Mouse (Mus musculus) bone marrow, adult 2 months (tissue): ENCODE measurements around the gene Wdr41. TPM values are rescaled to one million over a fixed set of nuclear protein-coding genes. Genes with fewer than 3 reads are reported as not detected.

Experiments
- H3K27ac ChIP-seq: fragments of 200-500 bp; 2 replicates; pipeline ENCODE4 v1.5.1; 2012; ENCODE audit warnings: low read depth, mild to moderate bottlenecking, control low read depth, inconsistent platforms, low read length; ENCODE audit not compliant: control insufficient read depth, poor library complexity, insufficient read depth
- H3K4me1 ChIP-seq: fragments of 200-500 bp; 2 replicates; pipeline ENCODE4 v1.6.1; 2011; ENCODE audit warnings: low read length; ENCODE audit not compliant: control insufficient read depth, insufficient read depth
- H3K4me3 ChIP-seq: fragments of 200-500 bp; replicated peaks from 2 replicates; pipeline ENCODE3; 2011; ENCODE audit warnings: mild to moderate bottlenecking, low read depth, low read length, control low read depth; ENCODE audit not compliant: control insufficient read depth
- CTCF ChIP-seq: fragments of 200-500 bp; IDR thresholded peaks from 2 replicates; pipeline ENCODE4 v1.5.1; 2011; ENCODE audit warnings: low read length, control low read depth; ENCODE audit not compliant: control insufficient read depth, insufficient read depth
- POLR2A ChIP-seq: fragments of 200-500 bp; IDR thresholded peaks from 2 replicates; pipeline ENCODE4 v1.6.1; 2011; ENCODE audit warnings: low read depth, mild to moderate bottlenecking, control low read depth, low read length, borderline replicate concordance; ENCODE audit not compliant: control insufficient read depth
- WGBS: fragments of 180-500 bp; shearing (Covaris S2); methylation state at CpG from one replicate; pipeline ENCODE4 v1.1.7; 2018; 5-methylcytosine and 5-hydroxymethylcytosine counted together
- polyA plus RNA-seq: library from polyadenylated mRNA; stranded (reverse); fragments of >200 nt; gene quantifications from 2 replicates; pipeline ENCODE4 v1.2.4, GENCODE M21; 2011; ENCODE audit warnings: low replicate concordance; ENCODE audit not compliant: missing spikeins, insufficient read depth, insufficient read length

Gene Wdr41
- polyA plus RNA-seq, 1 experiment = 9.2 TPM

- TF ChIP-seq POLR2A (no peak), CTCF (no peak)
- H3K4me3 ChIP-seq = no peak overlapping the region
- no peaks in the 10 kb centered on the region for H3K4me1 ChIP-seq
- WGBS = 0% methylated on average over 1 of the region's 1 CpGs
- H3K27ac ChIP-seq = no peak overlapping the region
Measured at GRCm38 (mm10) chr13:95044108-95044507, 68.0 kb downstream of the Wdr41 start.

DNA sequence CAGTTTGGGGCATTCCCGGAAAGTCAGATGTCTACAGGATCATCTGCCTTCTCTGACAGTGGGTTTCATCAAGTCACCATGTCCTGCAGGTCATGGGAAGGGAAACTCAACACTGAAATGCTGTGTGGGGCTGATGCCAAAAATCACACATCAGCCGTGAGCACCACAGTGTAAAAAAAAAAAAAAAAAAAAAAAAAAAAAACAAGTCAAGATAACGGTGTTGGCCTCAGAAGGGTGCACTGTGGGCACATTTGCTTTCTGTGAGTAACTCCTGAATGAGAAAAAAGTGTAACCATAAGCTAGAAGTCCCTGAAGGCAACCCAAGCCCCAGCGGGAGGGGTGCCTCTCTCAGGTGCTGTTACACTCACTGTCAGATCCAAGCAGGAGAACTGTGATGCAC lies 74.3 kb downstream of the Wdr41 start:
- H3K4me3 ChIP-seq = no peak overlapping the region
- TF ChIP-seq POLR2A (no peak), CTCF (no peak)
- no peaks in the 10 kb centered on the region for H3K4me1 ChIP-seq
- no peak overlapping the region for H3K27ac ChIP-seq
- 83% methylated on average over 4 of the region's 4 CpGs for WGBS

- 84% methylated on average over 3 of the region's 3 CpGs for WGBS
- Histone ChIP-seq H3K4me1 (no peaks in the 10 kb centered on the region), H3K27ac (no peak overlapping the region), H3K4me3 (no peak overlapping the region)
- no peak for TF ChIP-seq POLR2A
- TF ChIP-seq CTCF = no peak
Measured at GRCm38 (mm10) chr13:95052421-95052820, 76.3 kb downstream of the Wdr41 start.

GRCm38 (mm10) chr13:95055742-95056388 lies 79.7 kb downstream of the Wdr41 start:
- 59% methylated on average over 1 of the region's 1 CpGs for WGBS
- H3K4me1 ChIP-seq = no peaks in the 10 kb centered on the region
- TF ChIP-seq POLR2A = no peak
- no peak for TF ChIP-seq CTCF
- no peak overlapping the region for H3K4me3 ChIP-seq
- no peak overlapping the region for H3K27ac ChIP-seq

DNA sequence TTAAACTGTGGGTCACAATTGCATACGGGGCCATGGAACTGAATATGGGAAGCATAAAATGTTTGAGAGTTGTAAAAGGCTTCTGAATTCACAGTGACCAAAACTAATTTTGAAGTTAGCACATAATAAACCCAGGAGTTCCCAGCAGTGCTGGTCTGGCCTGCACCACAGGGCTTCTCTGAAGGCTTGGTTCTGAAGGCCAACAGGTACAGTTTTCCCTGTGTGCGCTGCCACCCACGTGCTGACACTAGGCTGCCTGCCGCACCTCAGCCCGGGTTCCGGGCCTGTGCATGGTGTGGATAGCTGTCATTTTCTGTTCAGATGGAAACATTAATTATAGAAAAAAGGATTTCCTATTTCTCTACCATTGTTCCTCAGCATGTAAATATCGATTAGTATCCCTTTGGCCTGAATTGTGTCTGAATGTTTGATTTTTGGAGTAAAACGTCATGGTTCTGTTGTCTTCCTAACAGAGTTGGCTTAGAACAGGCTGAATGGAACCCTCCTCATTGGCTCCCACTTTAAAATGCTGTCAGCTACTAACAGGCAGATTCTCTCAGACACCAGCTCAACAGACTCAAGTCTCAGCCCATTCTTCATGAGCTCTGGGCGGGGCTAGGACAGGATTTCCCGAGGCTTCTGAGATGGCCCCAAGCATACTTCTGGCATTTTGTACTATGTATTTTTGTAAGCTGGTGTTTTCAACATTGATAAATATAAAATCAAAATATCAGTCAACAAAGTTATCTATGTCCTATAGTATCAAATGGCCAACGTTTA lies 80.5 kb downstream of the Wdr41 start:
- WGBS = 79% methylated on average over 11 of the region's 11 CpGs

DNA sequence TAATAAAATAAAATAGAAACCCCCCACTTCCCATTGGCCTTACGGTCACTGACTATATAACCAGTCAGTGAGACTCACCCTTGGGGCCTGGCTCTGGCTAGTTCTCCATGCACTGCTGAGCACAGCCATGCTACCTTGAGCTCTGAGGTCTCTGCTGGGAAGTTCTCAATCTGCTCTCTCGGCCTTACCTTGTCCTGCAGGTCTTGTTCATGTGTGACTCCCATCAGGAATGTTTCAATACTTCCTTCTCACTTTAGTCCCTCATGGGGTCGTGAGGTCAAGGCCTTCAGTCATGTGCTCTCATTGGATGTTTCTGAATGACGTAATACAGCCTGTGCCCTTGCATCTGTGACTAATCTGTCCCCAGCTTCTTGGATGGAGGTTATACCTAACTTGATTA lies 82.7 kb downstream of the Wdr41 start:
- 71% methylated on average over 4 of the region's 4 CpGs for WGBS
- Histone ChIP-seq H3K27ac (no peak overlapping the region), H3K4me3 (no peak overlapping the region), H3K4me1 (no peaks in the 10 kb centered on the region)
- TF ChIP-seq CTCF = no peak

More for the DNA sequence above, 80.5 kb downstream of the Wdr41 start:
- H3K27ac ChIP-seq = no peak overlapping the region
- H3K4me3 ChIP-seq = no peak overlapping the region
- TF ChIP-seq CTCF (no peak), POLR2A (no peak)
- no peaks in the 10 kb centered on the region for H3K4me1 ChIP-seq

GRCm38 (mm10) chr13:95063390-95064017 lies 87.4 kb downstream of the Wdr41 start:
- 65% methylated on average over 4 of the region's 4 CpGs for WGBS

DNA sequence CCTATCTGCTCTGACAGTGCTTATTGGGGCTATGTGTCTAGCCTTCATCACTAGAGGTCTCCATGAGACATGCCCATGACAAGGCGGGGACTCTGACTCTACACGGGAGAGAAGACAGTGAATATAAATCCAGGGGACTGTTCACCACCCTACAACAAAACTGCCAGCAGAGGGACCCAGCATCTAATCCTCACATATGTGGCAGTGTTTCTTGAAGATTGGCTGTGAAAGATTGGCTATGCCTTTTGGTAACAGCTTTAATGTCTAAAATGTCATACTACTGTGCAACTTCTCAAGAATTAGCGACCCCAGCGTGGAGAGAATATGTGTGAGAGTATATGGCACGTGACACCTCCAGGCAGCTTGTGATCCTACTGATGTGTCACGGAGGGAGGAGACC lies 91.7 kb downstream of the Wdr41 start:
- 63% methylated on average over 6 of the region's 6 CpGs for WGBS
- TF ChIP-seq CTCF = no peak
- TF ChIP-seq POLR2A = no peak
- Histone ChIP-seq H3K4me1 (no peaks in the 10 kb centered on the region), H3K27ac (no peak overlapping the region), H3K4me3 (no peak overlapping the region)

More at GRCm38 (mm10) chr13:95063390-95064017, 87.4 kb downstream of the Wdr41 start:
- no peak overlapping the region for H3K27ac ChIP-seq
- no peaks in the 10 kb centered on the region for H3K4me1 ChIP-seq
- H3K4me3 ChIP-seq = no peak overlapping the region
- TF ChIP-seq CTCF = no peak
- no peak for TF ChIP-seq POLR2A

DNA sequence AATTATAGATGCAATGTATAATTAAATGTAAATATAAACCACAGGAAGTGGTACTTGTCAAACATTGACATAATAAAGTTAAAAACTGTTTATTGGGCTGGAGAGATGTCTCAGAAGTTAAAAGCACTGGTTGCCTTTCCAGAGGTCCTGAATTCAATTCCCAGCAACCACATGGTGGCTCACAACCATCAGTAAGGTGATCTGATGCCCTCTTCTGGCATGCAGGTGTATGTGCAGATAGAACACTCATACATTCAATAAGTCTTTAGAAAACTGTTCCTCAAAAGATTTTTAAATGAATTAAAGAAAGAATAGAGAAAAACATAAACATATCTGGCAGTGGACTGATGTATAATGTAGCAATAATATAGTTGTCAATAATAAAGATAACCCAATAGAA lies 94.1 kb downstream of the Wdr41 start:
- Histone ChIP-seq H3K4me3 (no peak overlapping the region), H3K4me1 (no peaks in the 10 kb centered on the region), H3K27ac (no peak overlapping the region)
- TF ChIP-seq CTCF = no peak
- no peak for TF ChIP-seq POLR2A

Other genes with a start within 250 kb of the Wdr41 start
- gene Tbca, start 187.4 kb upstream of the Wdr41 start, polyA plus RNA-seq = 62.7 and 107 TPM in 2 replicates
- gene Otp, start 100.7 kb upstream of the Wdr41 start, polyA plus RNA-seq = not detected in 2 replicates